20 mouse cellular contexts compared by ENCODE assay signal in genomic region chr19:22635635-22636034, GRCm38 (mm10).
A peak's percentile ranks its signal among the peaks of the same experiment; 100 is the strongest.
DNase-seq lines count a peak whose midpoint lies in the region; ATAC-seq and TF ChIP-seq lines count a peak whose summit lies in the region.
"Had no signal": no experiment of that assay in that cellular context is flagged by ENCODE, and none has a peak within 500 bp of the region (broad histone marks: within the 10 kb centered on the region; RNA-seq: fewer than 3 reads in every experiment).

No protein-coding gene starts in this region.

- H3K27me3 ChIP-seq in hindbrain, embryonic 10.5 days (ENCODE audit: insufficient read depth, poor library complexity, severe bottlenecking): no peaks in the 10 kb centered on the region
- no peaks in the 10 kb centered on the region for H3K27me3 ChIP-seq in hindbrain, embryonic 14.5 days (ENCODE audit: control insufficient read depth, insufficient read depth, low read length)
- no peaks in the 10 kb centered on the region for H3K27me3 ChIP-seq in kidney, embryonic 16.5 days (ENCODE audit: insufficient read depth, low read length)
- H3K27me3 ChIP-seq in kidney, adult 2 months (replicated peaks; ENCODE audit: control insufficient read depth, insufficient read depth, low read length): no peaks in the 10 kb centered on the region
- H3K27me3 ChIP-seq: embryonic facial prominence, embryonic 15.5 days; heart, embryonic 15.5 days had no signal

- TF ChIP-seq CTCF in kidney, adult 2 months (conservative IDR thresholded peaks at IDR 0.05; ENCODE audit: insufficient read depth, insufficient read length, low read depth, low read length): no peak
- TF ChIP-seq CTCF in gastrocnemius, adult 2 months (IDR thresholded peaks at IDR 0.05): no peak

- peaks cover 12% of the 10 kb centered on the region for H3K4me1 ChIP-seq in hindbrain, embryonic 10.5 days (replicated peaks)
- no peaks in the 10 kb centered on the region for H3K4me1 ChIP-seq in hindbrain, embryonic 14.5 days (replicated peaks; ENCODE audit: control insufficient read depth, insufficient read depth, low read length)
- H3K4me1 ChIP-seq in kidney, embryonic 16.5 days (ENCODE audit: insufficient read depth, low read length): peaks cover 2% of the 10 kb centered on the region; the same call in 1 of the 2 replicates
- H3K4me1 ChIP-seq in kidney, adult 2 months (ENCODE audit: control insufficient read depth, insufficient read depth, low read length): no peaks in the 10 kb centered on the region
- H3K4me1 ChIP-seq: embryonic facial prominence, embryonic 15.5 days had no signal

- H3K4me3 ChIP-seq in hindbrain, embryonic 10.5 days: no peak overlapping the region
- H3K4me3 ChIP-seq in hindbrain, embryonic 14.5 days (replicated peaks; ENCODE audit: low read length): no peak overlapping the region
- no peak overlapping the region for H3K4me3 ChIP-seq in kidney, embryonic 16.5 days (ENCODE audit: low read length)
- H3K4me3 ChIP-seq in kidney, adult 2 months (ENCODE audit: insufficient read depth, low read depth, low read length): no peak overlapping the region
- no peak overlapping the region for H3K4me3 ChIP-seq in gastrocnemius, adult 2 months
- H3K4me3 ChIP-seq: embryonic facial prominence, embryonic 15.5 days; erythroblast, embryonic 14.5 days; forebrain, embryonic 10.5 days; heart, adult 2 months; heart, embryonic 15.5 days had no signal

- H3K9ac ChIP-seq in hindbrain, embryonic 14.5 days: no peak overlapping the region
- H3K9ac ChIP-seq in kidney, embryonic 16.5 days (replicated peaks; ENCODE audit: low read length): no peak overlapping the region
- H3K9ac ChIP-seq: embryonic facial prominence, embryonic 15.5 days; heart, embryonic 15.5 days had no signal

- DNase-seq in hindbrain, embryonic 10.5 days (ENCODE audit: low spot score): peak; percentile 5
- DNase-seq in hindbrain, embryonic 14.5 days (ENCODE audit: low spot score): no peak
- no peak for DNase-seq in kidney, adult 2 months
- DNase-seq in Muller cell, postnatal 12 days (ENCODE audit: inconsistent ontology term): peak; percentile 9
- DNase-seq in embryo, embryonic 10.5 days (ENCODE audit: low spot score): peak; percentile 39
- DNase-seq in gastrocnemius, adult 2 months: no peak
- DNase-seq in right cerebral cortex, postnatal 14 days: no peak
- DNase-seq: adrenal gland, postnatal 10 days; cerebellum, adult 11 months; gastrocnemius, postnatal 14 days; heart, adult 2 months; heart, postnatal 14 days had no signal

- no peaks in the 10 kb centered on the region for H3K9me3 ChIP-seq in hindbrain, embryonic 10.5 days
- no peaks in the 10 kb centered on the region for H3K9me3 ChIP-seq in hindbrain, embryonic 14.5 days (ENCODE audit: control insufficient read depth, low read length)
- H3K9me3 ChIP-seq in kidney, embryonic 16.5 days (ENCODE audit: low read length): no peaks in the 10 kb centered on the region
- H3K9me3 ChIP-seq: embryonic facial prominence, embryonic 15.5 days; forebrain, embryonic 10.5 days; heart, embryonic 15.5 days had no signal

- no peak overlapping the region for H3K27ac ChIP-seq in hindbrain, embryonic 10.5 days
- H3K27ac ChIP-seq in hindbrain, embryonic 14.5 days: no peak overlapping the region
- H3K27ac ChIP-seq in kidney, embryonic 16.5 days (ENCODE audit: low read length): no peak overlapping the region
- H3K27ac ChIP-seq in kidney, adult 2 months (ENCODE audit: insufficient read depth, low read depth, low read length): no peak overlapping the region
- H3K27ac ChIP-seq in gastrocnemius, adult 2 months: no peak overlapping the region
- H3K27ac ChIP-seq: embryonic facial prominence, embryonic 15.5 days; forebrain, embryonic 10.5 days; heart, adult 2 months; heart, embryonic 15.5 days; hindbrain, postnatal 0 days had no signal

- no peaks in the 10 kb centered on the region for H3K36me3 ChIP-seq in hindbrain, embryonic 10.5 days
- no peaks in the 10 kb centered on the region for H3K36me3 ChIP-seq in hindbrain, embryonic 14.5 days (replicated peaks; ENCODE audit: control insufficient read depth, insufficient read depth)
- H3K36me3 ChIP-seq in kidney, embryonic 16.5 days (ENCODE audit: insufficient read depth, low read length): no peaks in the 10 kb centered on the region
- no peaks in the 10 kb centered on the region for H3K36me3 ChIP-seq in kidney, adult 2 months (ENCODE audit: control insufficient read depth, insufficient read depth, low read length)
- H3K36me3 ChIP-seq: embryonic facial prominence, embryonic 15.5 days; forebrain, embryonic 10.5 days; heart, embryonic 15.5 days had no signal

- 15% methylated on average over 10 of the region's 10 CpGs for WGBS in hindbrain, embryonic 10.5 days
- WGBS in hindbrain, embryonic 14.5 days: 19% methylated on average over 10 of the region's 10 CpGs
- 10% methylated on average over 10 of the region's 10 CpGs for WGBS in kidney, embryonic 16.5 days
- WGBS in kidney, adult 2 months: 37% methylated on average over 10 of the region's 10 CpGs

- TF ChIP-seq POLR2A in kidney, adult 2 months (IDR thresholded peaks at IDR 0.05; ENCODE audit: low read depth, low read length): no peak

- H3K4me2 ChIP-seq in hindbrain, embryonic 14.5 days (replicated peaks): no peak overlapping the region
- H3K4me2 ChIP-seq in kidney, embryonic 16.5 days (replicated peaks; ENCODE audit: low read depth, low read length): no peak overlapping the region
- H3K4me2 ChIP-seq: embryonic facial prominence, embryonic 15.5 days; heart, embryonic 11.5 days; heart, embryonic 15.5 days had no signal

- intact Hi-C loops in gastrocnemius, adult 2 months (cut with DNase I): loop anchor here (10.0 kb wide), 1 partner anchor 301 kb away; no protein-coding TSS in a partner anchor

- no peak for ATAC-seq in hindbrain, embryonic 14.5 days (ENCODE audit: low FRiP score)
- ATAC-seq in kidney, embryonic 16.5 days (ENCODE audit: low FRiP score, low TSS enrichment): peak; percentile 54; the same call in 1 of the 2 replicates
- ATAC-seq: forebrain, embryonic 14.5 days; hindbrain, postnatal 0 days had no signal

Comparison
In these comparisons a context has a peak if more than half of its experiments do, and no peak if none do; other contexts are left out.
1. DNase-seq: peak in hindbrain, embryonic 10.5 days (single experiment), Muller cell, postnatal 12 days (single experiment) and embryo, embryonic 10.5 days (single experiment); none in hindbrain, embryonic 14.5 days (single experiment), kidney, adult 2 months (single experiment), gastrocnemius, adult 2 months (single experiment) and right cerebral cortex, postnatal 14 days (single experiment).